Mouse (Mus musculus): ENCODE results near the gene Zfp790.

The Zfp790 gene

DNA sequence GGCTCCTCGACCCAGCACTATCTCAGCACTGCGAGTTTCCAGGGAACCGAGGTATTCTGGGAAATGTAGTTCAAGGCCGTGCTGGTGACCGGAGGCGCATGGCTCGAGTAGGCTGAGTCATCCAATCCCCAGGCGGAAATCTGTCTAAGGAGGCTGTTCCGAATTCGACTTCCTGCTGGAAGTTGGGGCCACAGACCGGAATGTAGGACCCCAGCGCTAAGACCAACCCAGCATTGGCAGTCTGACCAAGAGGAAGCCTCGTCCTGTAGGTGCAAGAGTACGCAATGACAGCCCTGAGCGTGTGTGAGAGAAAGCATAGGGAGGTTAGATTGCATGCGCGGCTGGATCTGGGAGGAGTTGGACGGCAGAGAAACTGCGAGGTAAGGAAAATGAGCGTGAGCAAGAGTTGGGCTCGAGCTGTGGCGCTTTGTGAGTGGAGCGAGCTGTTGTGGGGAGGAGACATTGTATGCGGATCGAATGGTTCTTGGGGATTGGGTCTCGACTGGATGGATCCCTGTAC is at the start of gene Zfp790:
Gene Zfp790 (plus strand): TSS at position 205 of the 520 bp plus-strand sequence.
- peak; percentile 72 for DNase-seq (ENCODE audit: low spot score)

DNA sequence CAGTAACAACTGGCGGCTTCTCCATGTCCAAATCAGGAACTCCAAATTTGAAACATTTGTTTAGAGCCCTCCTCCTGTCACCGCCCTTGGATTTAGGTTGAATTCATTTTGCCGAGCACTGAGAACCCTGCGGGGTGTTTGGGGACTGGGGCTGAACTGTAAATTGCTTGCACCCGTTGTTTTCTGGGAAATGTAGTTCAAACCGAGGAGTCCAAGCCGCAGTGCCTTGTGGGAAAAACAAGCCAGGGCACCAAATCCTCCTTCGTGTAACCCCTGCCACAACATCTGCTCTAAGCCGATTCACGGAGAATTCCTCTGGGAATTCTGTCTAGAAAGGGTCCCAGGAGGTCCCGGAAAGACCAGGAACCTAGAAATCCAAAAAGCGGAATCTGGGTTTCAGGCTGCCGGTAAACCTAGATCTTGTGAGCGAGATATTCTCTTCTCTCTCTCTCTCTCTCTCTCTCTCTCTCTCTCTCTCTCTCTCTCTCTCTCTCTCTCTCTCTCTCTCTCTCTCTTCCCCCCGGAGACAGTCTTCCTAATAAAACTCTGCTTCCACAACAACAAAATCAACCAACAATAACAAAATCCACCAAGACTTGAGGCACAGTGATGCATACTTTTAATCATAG is 48.7 kb upstream of the Zfp790 start:
- peak; percentile 45 for DNase-seq (ENCODE audit: low spot score)

DNA sequence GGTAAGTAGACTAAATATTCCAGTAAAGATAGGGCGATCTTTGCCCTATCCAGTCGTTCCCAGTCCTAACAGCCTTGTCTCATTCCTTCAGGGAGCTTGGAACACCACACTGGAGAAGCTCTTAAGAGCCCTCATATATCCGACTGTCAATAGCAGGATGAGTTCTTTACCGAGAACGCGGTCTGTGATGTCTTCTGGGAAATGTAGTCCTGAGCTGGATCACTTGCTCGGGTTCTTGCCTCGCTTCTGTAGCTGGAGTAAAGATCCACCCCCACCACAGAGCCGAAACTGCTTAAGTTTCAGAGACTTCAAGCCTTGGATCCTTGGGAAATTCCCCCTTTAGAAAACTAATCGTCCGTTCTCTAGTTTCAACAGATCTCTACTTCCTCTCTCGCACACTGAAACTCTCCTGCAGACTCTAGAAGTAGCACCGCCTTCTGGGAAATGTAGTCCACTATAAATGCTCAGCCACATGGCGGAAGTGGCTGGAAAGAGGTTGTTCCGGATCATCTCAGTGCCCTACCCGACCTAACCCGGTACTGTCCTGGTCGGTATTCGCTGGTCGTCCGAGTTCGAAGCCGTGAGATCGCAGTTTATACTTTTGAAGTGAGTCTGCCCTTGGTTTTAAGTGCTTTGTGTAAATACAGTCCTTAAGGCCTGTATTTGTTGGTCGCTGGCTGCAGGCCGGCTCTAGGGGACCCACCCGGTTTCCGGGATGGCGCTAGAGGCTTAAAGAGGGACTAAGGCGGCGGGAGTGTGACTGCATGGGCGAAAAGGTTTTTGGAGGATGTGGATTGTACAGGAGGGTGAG is 47.6 kb upstream of the Zfp790 start, which contains the start of gene Zfp84:
Gene Zfp84 (plus strand): TSS at position 463 of the 811 bp plus-strand sequence.
- DNase-seq (ENCODE audit: low spot score): peak; percentile 76

DNA sequence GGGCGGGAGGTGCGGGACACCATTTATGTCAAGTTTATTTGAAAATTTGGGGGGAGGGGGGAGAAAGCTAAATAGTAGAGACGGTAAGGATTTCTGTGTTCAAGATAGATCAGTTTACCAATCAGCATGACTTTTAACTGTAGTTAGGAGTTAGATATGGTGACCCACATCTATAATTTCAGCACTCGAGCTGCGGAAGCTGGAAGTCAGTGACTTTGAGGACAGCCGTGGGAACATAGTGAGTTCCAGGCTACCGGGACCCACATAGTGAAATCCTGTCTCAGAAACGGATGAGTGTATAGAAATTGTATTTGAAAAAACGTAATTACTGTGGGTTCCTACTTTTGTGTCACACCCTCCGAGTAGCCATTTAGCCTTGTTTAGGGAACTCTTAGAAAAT is 46.9 kb upstream of the Zfp790 start:
- DNase-seq (ENCODE audit: low spot score): no peak

DNA sequence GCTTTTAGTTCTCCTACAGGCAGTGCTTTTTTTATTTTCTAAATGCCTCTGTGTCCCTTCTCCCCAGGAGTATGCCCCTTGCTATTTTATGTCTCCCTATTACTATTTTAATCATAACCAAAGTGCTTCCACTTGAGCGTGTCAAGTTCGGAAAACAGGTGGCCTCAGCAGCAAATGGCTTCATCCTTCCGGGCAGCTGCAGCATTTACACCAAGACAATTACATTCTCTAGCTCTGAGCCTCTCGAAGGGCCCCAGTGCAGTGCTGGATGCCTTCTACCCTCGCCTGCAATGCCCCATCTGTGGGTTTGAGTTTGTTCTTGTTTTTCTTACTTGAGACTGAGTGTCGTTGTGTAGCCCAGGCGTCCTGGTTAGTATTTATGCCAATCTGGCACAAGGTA is 42.4 kb upstream of the Zfp790 start:
- no peak for DNase-seq (ENCODE audit: low spot score)

DNA sequence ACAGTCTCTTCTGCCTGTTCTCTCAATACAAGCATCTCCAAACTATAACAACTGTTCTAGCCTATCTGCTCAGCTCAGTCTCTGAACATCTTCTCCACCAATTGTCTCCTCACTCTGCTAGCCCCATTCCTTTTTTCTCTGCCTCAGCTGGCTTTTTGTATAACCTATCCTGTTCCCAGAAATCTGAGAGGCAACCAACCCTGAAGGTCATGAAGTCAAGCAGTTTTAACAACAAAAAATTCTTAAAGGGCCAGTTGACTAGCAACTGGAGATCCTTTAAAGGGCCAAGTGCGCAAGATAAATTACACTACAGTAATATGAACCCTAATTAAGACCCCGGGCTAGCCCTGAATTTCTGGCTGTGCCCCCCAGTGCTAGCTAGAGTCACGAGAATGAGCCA is 41.5 kb upstream of the Zfp790 start:
- DNase-seq (ENCODE audit: low spot score): no peak

DNA sequence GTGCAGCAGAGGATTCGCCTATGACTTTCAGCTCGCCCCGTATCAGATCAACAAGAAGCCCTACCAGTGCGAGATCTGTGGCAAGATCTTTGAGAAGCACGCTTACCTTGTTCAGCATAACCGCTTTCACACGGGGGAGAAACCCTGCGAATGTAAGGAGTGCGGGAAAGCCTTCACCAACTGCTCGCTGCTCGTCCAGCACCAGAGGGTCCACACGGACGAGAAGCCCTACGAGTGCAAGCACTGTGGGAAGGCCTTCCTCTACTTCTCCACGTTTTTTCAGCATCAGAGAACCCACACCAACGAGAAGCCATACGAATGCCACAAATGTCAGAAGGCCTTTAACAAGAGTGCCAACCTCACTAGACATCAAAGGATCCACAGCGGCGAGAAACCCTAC is 39.3 kb upstream of the Zfp790 start:
- DNase-seq (ENCODE audit: low spot score): no peak

DNA sequence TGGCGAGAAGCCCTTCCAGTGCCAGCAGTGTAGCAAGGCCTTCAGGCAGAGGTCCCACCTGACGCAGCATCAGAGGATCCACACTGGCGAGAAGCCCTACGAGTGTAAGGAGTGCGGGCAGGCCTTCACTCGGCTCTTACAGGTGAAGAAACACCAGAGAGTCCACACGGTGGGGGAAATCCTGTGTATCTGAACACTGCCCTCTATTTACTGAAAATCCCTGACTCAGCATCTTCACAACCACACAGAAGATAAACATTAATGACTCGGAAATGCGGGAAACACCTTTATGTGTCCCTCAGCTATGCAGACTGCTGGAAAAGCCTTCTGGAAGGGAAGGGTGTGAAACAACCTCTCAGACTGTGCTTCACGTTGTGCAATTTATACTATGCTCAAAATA is 38.5 kb upstream of the Zfp790 start:
- DNase-seq (ENCODE audit: low spot score): no peak

DNA sequence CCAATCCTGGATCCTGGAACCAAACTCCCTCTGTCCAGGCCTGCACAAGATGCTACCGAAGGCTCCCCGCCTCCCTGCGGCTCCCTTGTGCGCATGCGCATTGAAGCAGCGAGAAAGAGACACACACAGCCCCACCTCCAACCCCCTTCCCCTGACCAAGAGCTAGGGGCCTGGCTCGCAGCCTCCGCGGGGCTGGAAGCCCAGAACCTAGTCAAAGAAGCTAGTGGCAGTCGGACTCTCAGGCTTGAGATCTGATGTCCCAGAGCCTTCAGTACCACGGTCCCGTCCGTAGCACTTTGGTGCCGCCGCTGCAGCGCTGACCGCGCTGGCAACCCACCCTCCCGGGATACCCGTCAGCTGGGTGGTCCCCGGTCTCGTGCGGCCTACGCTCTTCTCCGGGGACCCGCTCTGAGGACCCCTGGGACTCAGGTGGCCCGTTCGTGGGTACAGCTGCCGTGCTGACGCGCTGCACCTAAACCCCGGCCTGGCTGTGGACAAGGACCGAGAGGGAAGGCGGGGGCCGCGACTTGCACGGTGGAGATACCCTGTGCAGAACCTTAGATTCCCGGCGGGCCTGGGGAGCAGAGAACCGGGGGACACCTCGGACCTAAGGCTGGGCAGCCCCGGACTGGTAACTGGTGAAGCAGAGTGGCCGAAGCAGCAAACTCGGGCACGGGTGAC is 31.9 kb upstream of the Zfp790 start, which contains the start of gene Zfp30:
Gene Zfp30 (plus strand): TSS at position 128 of the 681 bp plus-strand sequence.
- peak; percentile 59 for DNase-seq (ENCODE audit: low spot score)

DNA sequence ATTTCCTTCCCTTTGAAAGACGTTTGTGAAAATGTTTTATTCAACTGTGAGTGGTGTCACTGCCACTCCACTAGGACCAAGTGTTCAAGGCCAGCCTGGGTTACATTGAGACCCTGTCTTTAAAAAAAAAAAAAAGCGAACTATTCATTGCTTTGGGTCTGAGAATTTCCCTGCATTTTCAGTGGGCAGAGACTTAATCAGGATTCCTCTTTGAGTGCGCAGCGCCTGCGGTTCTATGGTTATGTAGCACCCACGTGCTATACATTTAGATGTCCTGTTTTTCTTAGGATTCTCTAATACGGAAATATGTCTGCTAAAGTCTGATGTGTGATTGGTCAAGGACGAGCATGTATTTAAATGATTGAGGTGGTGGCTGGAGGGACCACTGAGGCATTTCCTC is 30.9 kb upstream of the Zfp790 start:
- DNase-seq (ENCODE audit: low spot score): no peak

DNA sequence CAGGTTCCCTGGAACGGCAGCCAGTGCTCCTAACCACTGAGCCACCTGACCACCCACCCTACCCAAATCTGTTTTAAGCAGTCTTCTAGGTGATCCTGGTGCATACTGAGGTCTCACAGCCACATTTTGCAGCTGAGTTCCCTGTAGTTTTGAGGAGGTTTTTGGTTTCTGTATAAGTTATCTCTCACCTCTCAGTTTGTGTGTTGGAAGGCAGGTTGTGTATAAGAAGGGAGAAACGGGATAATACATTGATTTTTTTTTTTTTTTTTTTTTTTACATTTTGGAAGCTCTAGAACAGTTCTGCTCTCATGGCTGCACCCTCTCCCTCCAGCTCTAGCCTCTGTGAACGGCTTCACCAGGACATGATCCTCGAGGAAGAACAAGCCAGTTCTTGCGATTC is 30.0 kb upstream of the Zfp790 start:
- no peak for DNase-seq (ENCODE audit: low spot score)

DNA sequence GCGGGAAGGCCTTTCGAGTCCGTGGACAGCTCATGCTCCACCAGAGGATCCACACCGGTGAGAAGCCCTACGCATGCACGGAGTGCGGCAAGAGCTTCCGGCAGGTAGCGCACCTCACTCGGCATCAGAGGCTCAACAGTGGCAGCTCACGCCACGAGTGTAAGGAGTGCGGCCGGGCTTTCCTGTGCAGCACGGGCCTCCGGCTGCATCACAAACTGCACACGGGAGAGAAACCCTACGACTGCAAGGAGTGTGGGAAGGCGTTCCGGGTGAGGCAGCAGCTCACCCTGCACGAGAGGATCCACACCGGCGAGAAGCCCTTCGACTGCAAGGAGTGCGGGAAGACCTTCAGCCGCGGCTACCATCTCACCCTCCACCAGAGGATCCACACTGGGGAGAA is 23.0 kb upstream of the Zfp790 start:
- DNase-seq (ENCODE audit: low spot score): no peak

DNA sequence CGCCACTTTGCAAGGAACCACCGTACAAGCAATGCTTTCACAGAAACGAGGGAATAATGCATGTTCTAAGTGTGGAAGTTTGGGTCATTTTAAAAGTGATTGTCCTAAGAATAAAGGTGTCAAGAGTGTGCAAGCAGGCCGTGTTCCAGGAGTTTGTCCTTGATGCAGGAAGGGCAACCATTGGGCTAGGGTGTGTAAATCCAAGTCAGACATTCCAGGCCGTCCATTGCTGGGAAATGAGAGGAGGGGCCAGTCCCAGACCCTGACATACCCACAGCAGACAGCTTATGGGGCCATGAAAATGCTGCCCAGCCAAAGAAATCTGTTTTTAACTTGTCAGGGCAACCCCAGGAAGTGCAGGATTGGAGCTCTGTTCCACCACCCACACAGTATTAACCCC is 8.9 kb upstream of the Zfp790 start:
- DNase-seq (ENCODE audit: low spot score): no peak

DNA sequence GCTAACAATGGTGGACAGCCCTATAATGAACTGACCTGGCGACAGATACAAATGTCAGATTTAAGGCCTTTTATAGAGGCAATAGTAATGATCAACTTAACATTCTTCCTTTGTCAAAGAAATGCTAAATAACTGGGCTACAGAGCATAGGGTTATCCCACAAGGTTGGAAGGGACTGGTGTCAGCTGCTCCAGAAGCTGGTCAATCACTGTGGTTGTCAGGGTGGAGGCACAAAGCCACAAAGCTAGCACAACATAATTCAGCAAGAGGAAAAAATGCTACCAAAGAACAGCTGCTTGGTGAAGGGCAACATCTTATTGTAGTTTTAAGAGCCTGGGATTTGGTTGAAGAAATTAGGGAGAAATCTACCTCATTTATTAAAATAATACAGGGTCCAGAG is 3.7 kb upstream of the Zfp790 start:
- DNase-seq (ENCODE audit: low spot score): no peak

DNA sequence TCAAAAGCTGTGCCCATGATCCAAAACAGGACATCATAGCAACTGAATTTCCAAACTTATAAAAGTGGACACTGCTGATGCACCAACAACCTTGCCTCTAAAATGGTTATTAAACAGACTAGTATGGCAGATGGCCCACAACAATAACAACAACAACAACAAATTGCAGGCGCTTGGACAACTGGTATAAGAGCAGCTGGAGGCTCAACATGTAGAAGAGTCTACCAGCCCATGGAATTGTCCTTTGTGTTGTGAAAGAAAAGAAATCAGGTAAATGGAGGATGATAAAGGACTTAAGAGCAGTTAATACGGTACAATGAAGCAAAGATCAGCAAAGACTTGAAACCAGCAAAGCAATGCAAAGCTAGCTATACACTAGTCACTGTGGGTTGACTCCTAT is 1.5 kb upstream of the Zfp790 start:
- DNase-seq (ENCODE audit: low spot score): no peak

DNA sequence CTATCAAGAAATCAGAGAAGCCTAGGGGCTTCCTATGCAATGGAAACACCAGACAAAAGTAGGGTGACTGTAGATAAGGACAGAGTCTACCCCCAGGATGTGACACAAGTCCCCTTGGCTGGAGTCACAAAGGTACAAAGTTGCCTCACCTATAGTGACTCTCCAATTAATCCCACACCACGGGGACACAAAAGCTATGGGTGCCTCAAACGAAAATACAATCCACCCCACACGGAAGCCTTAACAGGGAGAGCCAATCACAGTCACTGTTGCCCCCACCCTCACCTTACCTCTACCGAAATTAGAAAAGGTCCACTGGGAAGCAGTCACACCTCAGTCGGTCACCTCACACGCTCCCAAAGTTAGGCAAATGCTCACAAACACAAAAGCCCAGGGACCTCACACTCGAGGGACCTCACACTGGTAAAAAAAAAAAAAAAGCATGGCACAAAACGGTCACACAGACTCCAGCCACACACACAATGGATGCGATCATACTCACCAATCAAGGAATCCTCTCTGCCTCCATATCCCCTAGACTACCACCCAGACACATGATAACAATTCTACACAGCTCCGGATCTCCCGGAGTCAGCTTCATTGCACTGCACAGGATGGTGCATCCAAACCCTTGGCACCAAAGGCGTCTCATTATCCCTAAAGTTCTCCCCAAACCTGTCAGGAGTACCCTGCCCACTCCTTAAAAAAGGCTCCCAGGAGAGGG is 691 bp upstream of the Zfp790 start:
- no peak for DNase-seq (ENCODE audit: low spot score)

DNA sequence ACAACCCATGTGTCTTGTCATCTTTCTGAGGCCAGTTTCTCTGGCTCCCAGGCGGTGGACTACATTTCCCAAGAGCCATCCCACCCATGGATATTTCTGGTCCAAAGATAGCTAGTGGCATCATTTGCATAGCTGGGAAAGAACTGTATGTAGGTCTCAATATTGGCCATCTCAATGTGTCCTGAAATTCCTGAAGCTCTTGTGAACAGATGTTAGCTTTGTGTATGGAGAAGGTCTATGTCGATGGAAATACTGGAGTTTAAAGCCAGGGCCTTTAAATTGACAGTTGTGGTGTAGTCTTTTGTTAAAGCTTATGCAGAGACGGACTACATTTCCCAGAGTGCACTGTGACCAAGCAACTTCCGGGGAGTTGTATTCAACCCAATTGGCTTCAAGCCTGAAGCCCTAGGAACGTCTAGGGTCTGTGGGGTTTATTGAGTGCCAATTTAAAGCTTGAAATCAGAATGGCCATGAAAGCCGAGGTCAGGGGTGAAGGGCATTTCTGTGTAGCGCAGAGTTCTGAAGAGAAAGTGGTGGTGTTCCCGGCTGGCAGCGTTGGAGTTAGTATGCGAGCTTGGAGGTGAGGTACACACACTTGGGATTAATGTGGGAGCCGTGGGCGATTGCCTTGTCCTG is 2.8 kb downstream of the Zfp790 start:
- DNase-seq (ENCODE audit: low spot score): peak; percentile 54

DNA sequence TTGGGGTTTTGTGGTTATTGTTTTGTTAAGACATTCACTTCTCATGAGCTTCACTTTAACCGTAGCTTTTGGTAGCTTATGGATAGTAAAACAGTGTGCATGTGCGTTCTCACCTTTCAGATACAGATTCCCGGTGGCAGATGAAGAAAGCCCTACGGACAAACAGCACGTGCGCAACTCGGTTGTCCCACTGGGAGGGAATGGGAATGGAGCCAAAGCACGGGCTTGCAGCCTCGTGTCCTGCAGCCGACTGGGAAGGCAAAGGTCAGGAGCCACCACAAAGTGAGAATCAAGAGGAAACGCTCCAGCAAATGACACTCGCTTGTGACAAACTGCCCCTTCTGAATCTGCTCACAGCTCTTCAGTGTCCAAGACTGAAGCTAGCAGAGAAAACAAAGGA is 12.1 kb downstream of the Zfp790 start:
- no peak for DNase-seq (ENCODE audit: low spot score)

DNA sequence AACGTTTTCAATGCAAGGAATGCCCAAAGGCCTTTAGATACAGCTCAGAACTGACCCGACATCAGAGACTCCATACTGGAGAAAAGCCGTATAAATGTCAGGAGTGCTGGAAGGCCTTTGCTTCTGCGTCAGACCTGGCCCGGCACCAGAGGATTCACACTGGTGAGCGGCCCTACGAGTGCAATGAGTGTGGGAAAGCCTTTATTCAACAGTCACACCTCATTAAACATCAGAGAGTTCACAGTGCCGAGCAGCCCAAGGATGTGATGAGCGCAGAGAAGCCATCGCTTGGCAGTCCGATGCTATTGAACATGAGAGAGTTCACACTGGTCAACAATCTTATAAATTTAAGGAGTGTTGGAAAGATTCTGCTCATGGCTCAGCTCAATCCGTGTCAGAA is 13.9 kb downstream of the Zfp790 start:
- DNase-seq (ENCODE audit: low spot score): no peak

DNA sequence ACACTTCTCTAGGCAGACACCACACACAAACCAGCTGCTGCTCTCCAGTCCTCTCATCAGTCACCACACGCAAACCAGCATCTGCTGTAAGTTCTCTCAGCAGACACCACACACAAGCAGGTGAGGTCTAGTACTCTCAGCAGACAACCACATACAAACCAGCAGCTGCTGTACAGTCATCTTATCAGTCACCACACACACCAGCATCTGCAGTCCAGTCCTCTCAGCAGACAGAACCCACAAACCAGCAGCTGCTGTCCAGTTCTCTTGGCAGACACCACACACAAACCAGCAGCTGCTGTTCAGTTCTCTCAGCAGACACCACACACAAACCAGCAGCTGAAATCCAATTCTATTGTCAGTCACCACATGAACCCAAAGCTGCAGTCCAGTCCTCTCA is 20.9 kb downstream of the Zfp790 start:
- no peak for DNase-seq (ENCODE audit: low spot score)

DNA sequence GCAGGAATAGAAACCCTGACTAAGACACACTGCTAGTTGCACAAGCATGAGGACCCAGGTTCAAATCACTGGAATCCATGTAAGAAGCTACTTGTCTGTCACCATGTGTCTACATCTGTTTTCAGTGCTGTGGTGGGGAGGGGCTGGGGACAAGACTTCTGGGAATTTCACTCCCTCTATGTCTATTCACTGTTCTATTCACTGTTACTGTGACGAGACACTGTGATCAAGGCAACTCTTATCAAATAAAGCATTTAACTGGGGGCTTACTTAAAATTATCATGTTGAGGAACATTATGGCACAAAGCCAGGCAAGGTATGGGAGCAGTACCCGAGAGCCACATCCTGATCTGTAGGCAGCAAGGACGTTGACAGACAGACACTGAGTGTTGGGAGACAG is 23.3 kb downstream of the Zfp790 start:
- no peak for DNase-seq (ENCODE audit: low spot score)

DNA sequence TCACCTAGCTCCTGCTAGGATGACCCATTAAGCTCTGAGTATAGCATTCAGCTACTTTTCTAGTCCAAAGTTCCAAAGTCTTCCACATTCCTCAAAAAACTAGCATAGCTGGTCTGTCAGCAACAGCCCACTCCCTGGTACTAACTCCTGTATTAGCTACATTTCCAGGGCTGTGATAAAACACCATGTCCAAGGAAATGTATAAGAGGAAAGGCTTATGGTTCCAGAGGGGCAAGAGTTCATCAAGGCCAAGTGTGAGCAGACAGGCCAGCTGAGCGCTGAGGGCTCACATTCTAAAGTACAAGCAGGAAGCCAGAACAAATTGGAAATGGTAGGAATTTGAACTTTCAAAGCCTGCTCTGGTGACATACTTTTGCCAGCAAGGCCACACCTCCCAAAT is 26.2 kb downstream of the Zfp790 start:
- DNase-seq (ENCODE audit: low spot score): no peak
